Mouse (Mus musculus): ENCODE data around the gene Otp.

DNA sequence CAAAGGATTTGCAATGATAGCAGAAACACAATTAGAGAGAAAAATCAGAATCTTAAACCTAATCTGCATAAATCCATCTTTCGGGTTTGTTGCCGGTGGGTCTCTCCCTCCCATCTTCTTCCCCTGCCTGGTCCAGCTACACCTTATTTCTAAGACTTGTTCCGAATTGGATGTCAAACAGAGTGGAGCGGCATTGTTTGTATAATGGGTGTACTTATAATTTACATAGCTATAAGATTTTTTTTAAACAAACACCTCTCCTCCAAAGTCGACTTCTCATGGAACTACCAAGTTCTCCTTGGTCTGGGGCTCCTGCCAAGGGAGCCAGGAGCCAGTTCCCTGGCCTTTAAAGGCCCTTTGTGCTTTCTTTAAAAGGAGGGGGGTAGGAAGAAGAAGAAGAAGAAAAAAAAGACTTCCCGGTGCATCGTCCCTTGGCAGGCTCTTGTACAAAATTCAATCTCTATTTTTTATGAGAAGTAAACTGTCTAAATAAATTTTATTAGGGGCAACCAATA lies 3.5 kb upstream of the Otp start:
- TF ChIP-seq CTCF (IDR thresholded peaks at IDR 0.05; ENCODE audit: low read depth) (no peak), EP300 (IDR thresholded peaks at IDR 0.05; ENCODE audit: low read depth) (no peak)
